Mouse (Mus musculus): ENCODE results near the gene Slc10a7. TPM values are rescaled to one million over a fixed set of nuclear protein-coding genes. Genes with fewer than 3 reads are reported as not detected.
A peak's percentile ranks its signal among the peaks of the same experiment; 100 is the strongest.
"Not testable (repeated sequence)": the region's sequence is repeated elsewhere in the genome, so short reads cannot be mapped to it uniquely, and the experiment has no call there.

The Slc10a7 gene
- polyA plus RNA-seq, 1 experiment = 18.5 TPM

GRCm38 (mm10) chr8:78545153-78545817, 36.1 kb downstream of the Slc10a7 start:
- DNase-seq (ENCODE audit: low read depth) = not testable (repeated sequence)

- no peak for DNase-seq (ENCODE audit: low read depth)
Measured at GRCm38 (mm10) chr8:78549971-78550751, 41.0 kb downstream of the Slc10a7 start.

DNA sequence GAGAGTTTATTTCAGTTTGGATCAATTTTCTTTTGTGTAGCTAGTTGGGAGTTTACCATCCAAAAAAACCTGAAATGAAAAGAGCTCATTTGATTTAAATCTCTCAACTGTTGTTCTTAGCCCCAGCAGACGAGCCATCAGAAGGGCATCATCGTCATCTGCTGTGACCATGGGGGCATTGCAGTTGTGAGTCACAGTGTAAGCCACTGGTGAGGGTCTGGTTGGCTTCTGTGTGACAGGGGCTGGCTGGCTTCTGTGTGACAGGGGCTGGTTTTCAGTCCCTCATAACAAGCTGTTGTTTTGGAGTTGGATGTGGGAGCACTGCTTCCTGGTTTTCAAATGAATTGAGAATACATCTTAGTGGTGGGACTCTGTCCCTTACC, 41.6 kb downstream of the Slc10a7 start:
- DNase-seq (ENCODE audit: low read depth) = no peak

DNA sequence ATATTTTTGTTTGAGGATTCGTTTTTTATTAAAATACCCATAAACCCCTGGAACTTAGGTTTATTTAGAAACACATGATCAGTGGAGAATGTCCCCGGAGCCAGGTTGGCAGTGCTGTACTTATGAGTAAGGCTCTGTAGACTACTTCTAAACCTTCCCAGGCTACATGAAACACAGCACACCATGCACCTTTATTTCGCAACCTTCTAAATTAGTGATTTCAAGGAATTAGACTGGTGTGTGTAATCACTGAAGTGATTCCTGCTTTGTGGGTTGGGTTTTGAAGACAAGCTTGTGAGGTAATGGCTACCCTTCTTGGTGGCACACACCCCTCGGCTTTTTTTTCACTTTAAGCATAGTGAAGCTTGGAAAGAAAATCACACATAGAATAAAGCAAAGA, 46.7 kb downstream of the Slc10a7 start:
- DNase-seq (ENCODE audit: low read depth) = peak; percentile 40

DNA sequence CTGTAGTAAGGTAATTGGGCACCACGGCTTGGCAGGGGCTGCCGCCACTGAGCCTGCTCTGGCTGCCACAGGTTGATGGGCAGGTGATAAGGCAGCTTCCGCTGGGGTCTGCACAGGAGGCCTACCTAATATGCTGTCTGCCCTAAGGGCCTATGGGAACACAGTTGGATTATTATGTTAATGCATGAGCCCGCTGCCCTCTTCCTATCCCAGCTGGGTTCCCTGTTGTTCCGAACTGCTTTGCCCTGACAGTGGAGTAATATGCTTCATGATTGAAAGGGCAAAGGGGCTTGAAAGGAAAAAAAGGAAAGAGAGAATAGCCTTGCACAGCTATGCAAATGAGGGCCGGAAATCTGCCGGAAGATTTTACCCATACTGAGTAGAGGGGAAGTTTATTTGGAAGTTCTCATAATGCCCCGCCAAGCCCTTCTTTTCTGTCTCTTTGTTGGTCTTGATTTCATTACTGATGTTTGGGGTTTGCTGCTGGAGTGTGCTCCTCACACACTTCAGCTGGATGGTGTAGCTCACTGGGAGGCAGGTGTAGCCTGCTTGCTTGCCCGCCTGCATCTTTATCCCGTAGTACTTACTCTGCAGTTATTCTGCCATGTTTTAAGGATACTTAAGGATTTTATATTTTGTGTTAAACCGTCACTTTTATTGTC, 47.8 kb downstream of the Slc10a7 start:
- no peak for DNase-seq (ENCODE audit: low read depth)

- no peak for DNase-seq (ENCODE audit: low read depth)
Measured at GRCm38 (mm10) chr8:78561620-78562019, 52.5 kb downstream of the Slc10a7 start.

DNA sequence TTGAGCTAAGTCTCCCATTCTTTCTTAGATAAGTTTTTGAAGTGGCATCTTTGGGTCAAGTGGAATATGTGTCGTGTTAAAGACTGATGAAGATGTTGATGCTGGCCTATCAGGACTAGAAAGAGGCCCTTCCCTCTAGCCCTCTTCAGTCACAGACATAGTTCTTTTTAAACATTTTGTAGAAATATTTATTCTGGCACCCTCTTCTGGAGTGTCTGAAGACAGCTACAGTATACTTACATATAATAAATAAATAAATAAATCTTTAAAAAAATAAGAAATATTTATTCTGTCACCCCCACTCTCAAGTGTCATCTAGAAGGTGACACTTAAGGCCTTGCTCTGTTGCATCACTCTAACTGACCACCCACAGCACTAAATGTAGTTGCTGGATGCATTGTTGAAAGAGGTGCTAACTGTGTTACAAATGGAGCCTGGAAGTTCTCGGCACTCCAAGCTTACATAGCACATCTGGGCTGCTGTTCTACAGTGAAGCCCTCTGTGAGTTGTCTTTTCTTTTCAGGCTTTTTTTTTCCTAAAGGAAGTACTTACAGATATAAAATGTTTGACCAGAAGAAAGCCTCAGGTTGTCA, 54.4 kb downstream of the Slc10a7 start:
- DNase-seq (ENCODE audit: low read depth) = no peak

GRCm38 (mm10) chr8:78564200-78564599, 55.1 kb downstream of the Slc10a7 start:
- DNase-seq (ENCODE audit: low read depth) = no peak

GRCm38 (mm10) chr8:78568196-78568595, 59.0 kb downstream of the Slc10a7 start:
- no peak for DNase-seq (ENCODE audit: low read depth)

DNA sequence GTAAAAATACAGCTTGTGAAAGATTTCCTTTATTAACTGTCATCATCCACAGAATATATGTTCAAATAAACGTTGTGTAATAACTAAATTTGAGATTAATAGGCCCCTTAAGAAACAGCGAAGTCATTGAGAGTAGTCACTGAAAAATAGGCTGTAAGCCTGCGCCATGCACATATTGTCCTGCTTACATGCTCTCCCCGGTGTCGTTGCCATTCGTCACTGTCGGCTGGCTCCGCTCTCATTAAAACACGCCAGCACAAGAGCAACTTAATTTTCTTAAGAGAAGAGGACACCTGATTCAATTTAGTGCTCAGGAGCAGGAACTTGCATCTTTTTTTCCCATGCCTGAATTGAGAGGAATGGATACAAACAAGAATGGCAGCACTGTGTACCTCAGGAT, 62.4 kb downstream of the Slc10a7 start:
- no peak for DNase-seq (ENCODE audit: low read depth)

DNA sequence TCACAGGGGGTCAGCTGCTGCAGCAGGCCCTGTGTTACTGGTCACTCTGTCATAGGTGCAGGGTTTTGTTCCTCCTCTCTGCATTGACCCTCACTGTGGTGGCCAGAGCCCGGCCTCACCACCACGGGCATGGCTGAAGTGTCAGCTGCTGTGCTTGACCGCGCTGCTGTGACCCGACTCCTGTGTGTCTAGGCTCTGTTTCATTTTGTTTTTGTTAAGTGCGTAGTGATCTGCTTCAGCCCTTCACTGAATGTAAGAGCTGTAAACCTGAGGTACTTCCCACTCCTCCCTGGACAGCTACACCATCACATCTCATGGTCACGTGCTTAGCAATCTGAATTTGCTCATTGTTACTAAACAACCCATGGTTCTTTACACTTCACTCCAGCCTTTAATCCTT, 65.1 kb downstream of the Slc10a7 start:
- DNase-seq (ENCODE audit: low read depth) = no peak

- DNase-seq (ENCODE audit: low read depth) = no peak
Measured at GRCm38 (mm10) chr8:78577569-78577968, 68.4 kb downstream of the Slc10a7 start.

DNA sequence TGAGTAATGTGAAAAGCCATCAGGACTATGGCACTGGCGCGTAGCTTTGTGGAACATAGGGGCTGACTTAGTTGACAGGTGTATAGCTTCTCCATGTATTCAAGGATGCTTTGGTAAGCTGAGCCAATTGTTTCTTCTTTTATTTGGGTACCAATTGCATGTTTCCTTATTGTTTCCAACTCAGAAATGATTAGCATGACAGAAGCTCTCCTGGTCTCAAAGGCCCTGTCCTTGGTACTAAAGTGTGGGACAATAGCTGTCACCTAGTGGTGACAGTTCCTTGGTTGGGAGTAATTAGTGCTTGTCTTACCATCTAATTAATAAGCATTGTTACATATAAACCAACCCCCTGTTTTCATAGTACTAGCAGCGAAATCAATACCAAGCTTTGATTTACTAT, 68.9 kb downstream of the Slc10a7 start:
- no peak for DNase-seq (ENCODE audit: low read depth)

- DNase-seq (ENCODE audit: low read depth) = no peak
Measured at GRCm38 (mm10) chr8:78584011-78584776, 75.0 kb downstream of the Slc10a7 start.

- DNase-seq (ENCODE audit: low read depth) = peak; percentile 52
Measured at GRCm38 (mm10) chr8:78584863-78585262, 75.7 kb downstream of the Slc10a7 start.

DNA sequence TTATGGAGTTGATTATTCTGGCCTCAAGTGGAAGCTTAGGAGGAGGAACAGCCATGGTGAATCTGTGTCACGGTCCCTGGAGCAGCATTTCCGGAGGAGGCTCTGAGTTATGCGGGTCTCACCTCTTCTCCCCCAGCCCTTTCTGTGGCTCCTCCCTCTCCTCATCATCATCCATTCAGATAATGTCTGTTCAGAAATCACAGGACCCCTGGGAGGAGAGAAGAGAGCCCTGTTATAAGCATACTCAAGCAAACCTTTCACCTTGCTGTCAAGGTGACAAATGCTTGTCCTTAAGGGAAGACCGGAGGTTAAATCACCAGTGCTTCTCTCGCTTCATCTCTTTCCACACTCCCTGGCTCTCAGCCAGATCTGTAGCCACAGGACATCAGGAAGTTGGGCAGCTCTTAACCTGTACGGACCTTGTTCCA, 86.3 kb downstream of the Slc10a7 start:
- peak; percentile 44 for DNase-seq (ENCODE audit: low read depth)

DNA sequence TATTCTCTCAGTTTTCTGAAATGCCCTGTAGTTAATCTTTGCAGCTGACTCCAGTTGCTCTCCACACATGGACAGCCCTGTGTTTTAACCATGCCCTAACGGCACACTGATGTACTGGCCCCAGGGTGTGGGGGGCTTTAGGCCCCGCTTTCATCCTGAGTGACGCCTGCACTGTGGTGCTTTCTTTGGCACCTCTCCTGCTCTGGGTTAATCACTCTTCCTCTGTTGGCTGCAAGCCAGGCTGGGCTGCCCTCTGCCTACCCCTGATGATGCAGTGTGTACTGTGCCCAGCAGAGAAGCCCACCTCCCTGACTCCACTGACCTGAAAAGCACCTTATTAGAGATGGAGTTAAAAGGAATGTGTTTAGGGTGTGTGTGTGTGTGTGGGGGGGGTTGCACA, 89.1 kb downstream of the Slc10a7 start:
- no peak for DNase-seq (ENCODE audit: low read depth)

DNA sequence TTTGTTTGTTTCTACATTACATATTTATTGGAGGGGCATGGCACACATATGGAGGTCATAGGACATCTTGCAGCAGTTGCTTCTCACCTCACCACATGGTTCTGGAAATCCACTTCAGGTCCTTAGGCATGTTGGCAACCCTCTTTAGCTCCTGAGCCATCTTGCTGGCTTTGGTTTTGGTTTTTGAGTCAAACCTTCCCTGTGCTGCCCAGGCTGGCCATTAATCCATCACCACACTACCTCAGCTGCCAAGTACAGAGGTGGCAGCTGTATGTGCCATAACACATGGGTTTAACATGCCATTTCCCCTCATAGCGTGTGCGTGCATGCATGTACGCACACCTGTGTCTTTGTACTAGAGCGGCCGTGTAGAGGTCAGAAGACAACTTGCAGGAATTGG, 93.9 kb downstream of the Slc10a7 start:
- DNase-seq (ENCODE audit: low read depth) = peak; percentile 52

GRCm38 (mm10) chr8:78604426-78604825, 95.3 kb downstream of the Slc10a7 start:
- DNase-seq (ENCODE audit: low read depth) = no peak

GRCm38 (mm10) chr8:78609301-78609700, 100.2 kb downstream of the Slc10a7 start:
- DNase-seq (ENCODE audit: low read depth) = no peak

- no peak for DNase-seq (ENCODE audit: low read depth)
Measured at GRCm38 (mm10) chr8:78611019-78611418, 101.9 kb downstream of the Slc10a7 start.

- no peak for DNase-seq (ENCODE audit: low read depth)
Measured at GRCm38 (mm10) chr8:78622362-78622761, 113.2 kb downstream of the Slc10a7 start.
